Comparison of ENCODE assay signal across 8 mouse cellular contexts in genomic region chr17:35244999-35245398, GRCm38 (mm10). TPM values are rescaled to one million over a fixed set of nuclear protein-coding genes. Genes with fewer than 3 reads are reported as not detected.
DNase-seq lines count a peak whose midpoint lies in the region; ATAC-seq and TF ChIP-seq lines count a peak whose summit lies in the region.

No protein-coding gene starts in this region.

- H3K36me3 ChIP-seq in kidney, adult 2 months (ENCODE audit: control insufficient read depth, insufficient read depth, low read length) = peaks cover 12% of the 10 kb centered on the region
- H3K36me3 ChIP-seq in embryonic facial prominence, embryonic 12.5 days = peaks cover 70% of the 10 kb centered on the region
- H3K36me3 ChIP-seq in hindbrain, embryonic 16.5 days (ENCODE audit: control insufficient read depth, insufficient read depth, low read length) = peaks cover 58% of the 10 kb centered on the region
- peaks cover 66% of the 10 kb centered on the region for H3K36me3 ChIP-seq in midbrain, embryonic 13.5 days

- H3K27ac ChIP-seq in kidney, adult 2 months (ENCODE audit: insufficient read depth, low read depth, low read length) = peak overlapping the region; percentile 16; the same call in 1 of the 2 replicates
- no peak overlapping the region for H3K27ac ChIP-seq in embryonic facial prominence, embryonic 12.5 days
- no peak overlapping the region for H3K27ac ChIP-seq in hindbrain, embryonic 16.5 days (ENCODE audit: low read depth, low read length)
- H3K27ac ChIP-seq in midbrain, embryonic 13.5 days = no peak overlapping the region

- no peaks in the 10 kb centered on the region for H3K27me3 ChIP-seq in kidney, adult 2 months (replicated peaks; ENCODE audit: control insufficient read depth, insufficient read depth, low read length)
- no peaks in the 10 kb centered on the region for H3K27me3 ChIP-seq in embryonic facial prominence, embryonic 12.5 days
- H3K27me3 ChIP-seq in hindbrain, embryonic 16.5 days (replicated peaks; ENCODE audit: control insufficient read depth, insufficient read depth, low read length) = no peaks in the 10 kb centered on the region
- H3K27me3 ChIP-seq in midbrain, embryonic 13.5 days = no peaks in the 10 kb centered on the region

- H3K9ac ChIP-seq in embryonic facial prominence, embryonic 12.5 days = peak overlapping the region; percentile 100
- H3K9ac ChIP-seq in hindbrain, embryonic 16.5 days (ENCODE audit: low read depth, low read length) = peak overlapping the region; percentile 15; the same call in 1 of the 2 replicates
- peak overlapping the region; percentile 100 for H3K9ac ChIP-seq in midbrain, embryonic 13.5 days (replicated peaks)

- no peak for ATAC-seq in embryonic facial prominence, embryonic 12.5 days (ENCODE audit: insufficient number of reproducible peaks, insufficient read depth, low FRiP score, low TSS enrichment)
- ATAC-seq in hindbrain, embryonic 16.5 days = no peak
- ATAC-seq in midbrain, embryonic 13.5 days = no peak
- ATAC-seq in megakaryocyte, adult 5-6 weeks (ENCODE audit: poor library complexity, severe bottlenecking) = no peak
- no peak for ATAC-seq in activated CD4-positive, CD25-positive, alpha-beta regulatory T cell, adult 4 months

- no peak overlapping the region for H3K4me3 ChIP-seq in kidney, adult 2 months (ENCODE audit: insufficient read depth, low read depth, low read length)
- H3K4me3 ChIP-seq in embryonic facial prominence, embryonic 12.5 days = peak overlapping the region; percentile 96
- 0 out of 2 replicates have a peak overlapping the region, but pooled peaks have one; percentile 2 for H3K4me3 ChIP-seq in hindbrain, embryonic 16.5 days (ENCODE audit: low read length)
- peak overlapping the region; percentile 96 for H3K4me3 ChIP-seq in midbrain, embryonic 13.5 days (replicated peaks)

- H3K4me1 ChIP-seq in kidney, adult 2 months (ENCODE audit: control insufficient read depth, insufficient read depth, low read length) = peaks cover 17% of the 10 kb centered on the region; the same call in 1 of the 2 replicates
- H3K4me1 ChIP-seq in embryonic facial prominence, embryonic 12.5 days = peaks cover 46% of the 10 kb centered on the region
- peaks cover 38% of the 10 kb centered on the region for H3K4me1 ChIP-seq in hindbrain, embryonic 16.5 days (ENCODE audit: control insufficient read depth, insufficient read depth, low read depth, low read length)
- H3K4me1 ChIP-seq in midbrain, embryonic 13.5 days (replicated peaks) = peaks cover 50% of the 10 kb centered on the region

- H3K4me2 ChIP-seq in embryonic facial prominence, embryonic 12.5 days (replicated peaks) = peak overlapping the region; percentile 93
- peak overlapping the region; percentile 78 for H3K4me2 ChIP-seq in hindbrain, embryonic 16.5 days (ENCODE audit: low read length)
- H3K4me2 ChIP-seq in midbrain, embryonic 13.5 days (replicated peaks) = peak overlapping the region; percentile 87

- WGBS in kidney, adult 2 months = 17% methylated on average over 2 of the region's 2 CpGs
- 87% methylated on average over 2 of the region's 2 CpGs for WGBS in embryonic facial prominence, embryonic 12.5 days
- WGBS in hindbrain, embryonic 16.5 days = 63% methylated on average over 2 of the region's 2 CpGs
- WGBS in midbrain, embryonic 13.5 days = 71% methylated on average over 2 of the region's 2 CpGs

- H3K9me3 ChIP-seq in embryonic facial prominence, embryonic 12.5 days = no peaks in the 10 kb centered on the region
- no peaks in the 10 kb centered on the region for H3K9me3 ChIP-seq in hindbrain, embryonic 16.5 days (ENCODE audit: control insufficient read depth, low read length)
- no peaks in the 10 kb centered on the region for H3K9me3 ChIP-seq in midbrain, embryonic 13.5 days

- TF ChIP-seq POLR2A in kidney, adult 2 months (IDR thresholded peaks at IDR 0.05; ENCODE audit: low read depth, low read length) = no peak

- TF ChIP-seq CTCF in kidney, adult 2 months (conservative IDR thresholded peaks at IDR 0.05; ENCODE audit: insufficient read depth, insufficient read length, low read depth, low read length) = no peak

- DNase-seq in kidney, adult 2 months = peak; percentile 61
- no peak for DNase-seq in kidney, postnatal 4 days
- no peak for DNase-seq in layer of hippocampus, postnatal 36 days

RNA-seq across cellular contexts. Expression of gene Ddx39b, which starts 3.5 kb away (rescaled TPM):
- polyA plus RNA-seq in kidney, adult 2 months (2012; rRNA removed) = 203 and 206 TPM in 2 replicates
- polyA plus RNA-seq in embryonic facial prominence, embryonic 12.5 days (2016; fragmentation: Nextera tagmentation; extraction: Ambion mirVana) = 572 and 587 TPM in 2 replicates
- 331 and 355 TPM in 2 replicates for polyA plus RNA-seq in hindbrain, embryonic 16.5 days (2015; fragmentation: Nextera tagmentation; extraction: Ambion mirVana)
- polyA plus RNA-seq in midbrain, embryonic 13.5 days (2015; fragmentation: Nextera tagmentation; extraction: Ambion mirVana) = 460 and 465 TPM in 2 replicates
- total RNA-seq in megakaryocyte, adult 5-6 weeks (2015) = 166 TPM in 2 replicates
- 115 and 125 TPM in 2 replicates for total RNA-seq in megakaryocyte, adult 5-6 weeks (2017)
- total RNA-seq in layer of hippocampus, postnatal 36 days (2021) = 100 to 1,000 TPM; 220 to 232 TPM
- 100 to 1,000 TPM; 200 to 247 TPM for polyA plus RNA-seq in activated CD4-positive, CD25-positive, alpha-beta regulatory T cell, adult 4 months (2017; shearing (Covaris generic))

RNA-seq across cellular contexts. Expression of gene Nfkbil1, which starts 9.4 kb away (rescaled TPM):
- polyA plus RNA-seq in kidney, adult 2 months (2012; rRNA removed) = 11.5 and 11.7 TPM in 2 replicates
- 13.0 and 13.3 TPM in 2 replicates for polyA plus RNA-seq in embryonic facial prominence, embryonic 12.5 days (2016; fragmentation: Nextera tagmentation; extraction: Ambion mirVana)
- polyA plus RNA-seq in hindbrain, embryonic 16.5 days (2015; fragmentation: Nextera tagmentation; extraction: Ambion mirVana) = 9.8 and 10.1 TPM in 2 replicates
- 8.3 and 11.0 TPM in 2 replicates for polyA plus RNA-seq in midbrain, embryonic 13.5 days (2015; fragmentation: Nextera tagmentation; extraction: Ambion mirVana)
- 2.2 and 4.5 TPM in 2 replicates for total RNA-seq in megakaryocyte, adult 5-6 weeks (2015)
- total RNA-seq in megakaryocyte, adult 5-6 weeks (2017) = 10.2 and 13.3 TPM in 2 replicates
- 10 to 100 TPM; 13.3 to 13.6 TPM for total RNA-seq in layer of hippocampus, postnatal 36 days (2021)
- 1 to 10 TPM; 3.4 to 4.4 TPM for polyA plus RNA-seq in activated CD4-positive, CD25-positive, alpha-beta regulatory T cell, adult 4 months (2017; shearing (Covaris generic))

RNA-seq across cellular contexts. Expression of gene Atp6v1g2, which starts 11.5 kb away (rescaled TPM):
- polyA plus RNA-seq in kidney, adult 2 months (2012; rRNA removed) = 6.6 and 6.7 TPM in 2 replicates
- 4.5 and 5.5 TPM in 2 replicates for polyA plus RNA-seq in embryonic facial prominence, embryonic 12.5 days (2016; fragmentation: Nextera tagmentation; extraction: Ambion mirVana)
- 140 and 151 TPM in 2 replicates for polyA plus RNA-seq in hindbrain, embryonic 16.5 days (2015; fragmentation: Nextera tagmentation; extraction: Ambion mirVana)
- 41.6 and 43.0 TPM in 2 replicates for polyA plus RNA-seq in midbrain, embryonic 13.5 days (2015; fragmentation: Nextera tagmentation; extraction: Ambion mirVana)
- total RNA-seq in megakaryocyte, adult 5-6 weeks (2015) = 6.2 and 6.9 TPM in 2 replicates
- 3.0 and 3.6 TPM in 2 replicates for total RNA-seq in megakaryocyte, adult 5-6 weeks (2017)
- 100 to 1,000 TPM; 602 to 647 TPM for total RNA-seq in layer of hippocampus, postnatal 36 days (2021)
- 1 to 10 TPM; 2.3 to 4.0 TPM for polyA plus RNA-seq in activated CD4-positive, CD25-positive, alpha-beta regulatory T cell, adult 4 months (2017; shearing (Covaris generic))

RNA-seq across cellular contexts. Expression of gene H2-D1, which starts 17.5 kb away (rescaled TPM):
- polyA plus RNA-seq in kidney, adult 2 months (2012; rRNA removed) = 340 and 351 TPM in 2 replicates
- polyA plus RNA-seq in embryonic facial prominence, embryonic 12.5 days (2016; fragmentation: Nextera tagmentation; extraction: Ambion mirVana) = 20.8 and 21.5 TPM in 2 replicates
- polyA plus RNA-seq in hindbrain, embryonic 16.5 days (2015; fragmentation: Nextera tagmentation; extraction: Ambion mirVana) = 125 and 134 TPM in 2 replicates
- 49.5 and 52.5 TPM in 2 replicates for polyA plus RNA-seq in midbrain, embryonic 13.5 days (2015; fragmentation: Nextera tagmentation; extraction: Ambion mirVana)
- total RNA-seq in megakaryocyte, adult 5-6 weeks (2015) = 572 and 605 TPM in 2 replicates
- total RNA-seq in megakaryocyte, adult 5-6 weeks (2017) = 1,046 and 1,120 TPM in 2 replicates
- 10 to 100 TPM; 13.4 to 18.0 TPM for total RNA-seq in layer of hippocampus, postnatal 36 days (2021)
- 1,000 to 10,000 TPM; 3,460 to 4,099 TPM for polyA plus RNA-seq in activated CD4-positive, CD25-positive, alpha-beta regulatory T cell, adult 4 months (2017; shearing (Covaris generic))

RNA-seq across cellular contexts. Expression of gene Gm16181, which starts 24.4 kb away (rescaled TPM):
- not detected in 2 replicates for polyA plus RNA-seq in kidney, adult 2 months (2012; rRNA removed)
- 1.0 TPM in 1 of 2 replicates, not detected in the other for polyA plus RNA-seq in embryonic facial prominence, embryonic 12.5 days (2016; fragmentation: Nextera tagmentation; extraction: Ambion mirVana)
- 0.34 and 0.45 TPM in 2 replicates for polyA plus RNA-seq in hindbrain, embryonic 16.5 days (2015; fragmentation: Nextera tagmentation; extraction: Ambion mirVana)
- 0.57 and 0.79 TPM in 2 replicates for polyA plus RNA-seq in midbrain, embryonic 13.5 days (2015; fragmentation: Nextera tagmentation; extraction: Ambion mirVana)
- 0.76 and 2.5 TPM in 2 replicates for total RNA-seq in megakaryocyte, adult 5-6 weeks (2015)
- 0.88 and 4.0 TPM in 2 replicates for total RNA-seq in megakaryocyte, adult 5-6 weeks (2017)
- total RNA-seq in layer of hippocampus, postnatal 36 days (2021) = not detected
- polyA plus RNA-seq in activated CD4-positive, CD25-positive, alpha-beta regulatory T cell, adult 4 months (2017; shearing (Covaris generic)) = 1 to 10 TPM in 1 of 2 experiments, not detected in 1; 1.8 TPM

Comparison
In these comparisons a context has a peak if more than half of its experiments do, and no peak if none do; other contexts are left out.
1. H3K9ac ChIP-seq: peak in every context shown above with its lines; median percentile 100 in embryonic facial prominence, embryonic 12.5 days; 100 in midbrain, embryonic 13.5 days; 15 in hindbrain, embryonic 16.5 days.